Mouse (Mus musculus) kidney, adult 2 months (tissue): ENCODE results near the gene Hkdc1. TPM values are rescaled to one million over a fixed set of nuclear protein-coding genes. Genes with fewer than 3 reads are reported as not detected.

Experiments
- DNase-seq: peaks from one replicate; pipeline ENCODE4 v3.0.0; 2021
- H3K27ac ChIP-seq: fragments of 200-500 bp; 2 replicates; pipeline ENCODE4 v1.5.1; 2012; ENCODE audit warnings: low read depth, low read length, control low read depth, inconsistent platforms; ENCODE audit not compliant: insufficient read depth
- H3K27me3 ChIP-seq: fragments of 200-500 bp; replicated peaks from 2 replicates; pipeline ENCODE4 v1.6.1; 2012; ENCODE audit warnings: mild to moderate bottlenecking, moderate library complexity, low read length, inconsistent platforms; ENCODE audit not compliant: control insufficient read depth, insufficient read depth
- H3K36me3 ChIP-seq: fragments of 200-500 bp; 2 replicates; pipeline ENCODE4 v1.6.1; 2012; ENCODE audit warnings: mild to moderate bottlenecking, moderate library complexity, low read length, inconsistent platforms; ENCODE audit not compliant: control insufficient read depth, insufficient read depth
- H3K4me1 ChIP-seq: fragments of 200-500 bp; 2 replicates; pipeline ENCODE4 v1.6.1; 2011; ENCODE audit warnings: low read length; ENCODE audit not compliant: control insufficient read depth, insufficient read depth
- H3K4me3 ChIP-seq: fragments of 200-500 bp; 2 replicates; pipeline ENCODE4 v1.5.1; 2011; ENCODE audit warnings: mild to moderate bottlenecking, low read depth, low read length, control low read depth; ENCODE audit not compliant: insufficient read depth
- CTCF ChIP-seq: fragments of 200-500 bp; conservative IDR thresholded peaks from 2 replicates; pipeline ENCODE4 v1.5.1; 2011; ENCODE audit warnings: low read depth, mild to moderate bottlenecking, control low read depth, low read length, moderate library complexity, mixed read lengths; ENCODE audit not compliant: insufficient read depth, insufficient read length
- POLR2A ChIP-seq: fragments of 200-500 bp; IDR thresholded peaks from one replicate; pipeline ENCODE4 v1.6.1; 2011; ENCODE audit warnings: low read depth, low read length, control low read depth
- WGBS: fragments of 180-500 bp; shearing (Covaris S2); methylation state at CpG from one replicate; pipeline ENCODE4 v1.1.7; 2018; 5-methylcytosine and 5-hydroxymethylcytosine counted together
- polyA plus RNA-seq: library from polyadenylated mRNA; depleted of rRNA; stranded (reverse); fragments of >200 nt; gene quantifications from 2 replicates; pipeline ENCODE4 v1.2.3, GENCODE M21; 2012

Hkdc1 gene
- polyA plus RNA-seq, 1 experiment: 1.1 TPM

GRCm38 (mm10) chr10:62379808-62380207, 42.5 kb downstream of the Hkdc1 start, which contains the start of gene Hk1:
TSS of gene Hk1 (minus strand) at chr10:62379908.
- Histone ChIP-seq H3K27me3 (no peaks in the 10 kb centered on the region), H3K36me3 (no peaks in the 10 kb centered on the region), H3K4me1 (no peaks in the 10 kb centered on the region), H3K4me3 (no peak within 1 kb of the TSS), H3K27ac (no peak within 1 kb of the TSS)
- no peak for DNase-seq
- 88% methylated on average over 1 of the region's 1 CpGs for WGBS
- TF ChIP-seq POLR2A (no peak), CTCF (no peak)

GRCm38 (mm10) chr10:62358827-62359226, 63.5 kb downstream of the Hkdc1 start:
- no peak for TF ChIP-seq POLR2A
- peak; percentile 20; the same call in 1 of the 2 replicates for TF ChIP-seq CTCF
- no peaks in the 10 kb centered on the region for H3K4me1 ChIP-seq
- H3K27me3 ChIP-seq: no peaks in the 10 kb centered on the region
- H3K27ac ChIP-seq: no peak overlapping the region
- no peaks in the 10 kb centered on the region for H3K36me3 ChIP-seq
- H3K4me3 ChIP-seq: no peak overlapping the region
- WGBS: 91% methylated on average over 7 of the region's 7 CpGs
- no peak for DNase-seq

- Histone ChIP-seq H3K36me3 (no peaks in the 10 kb centered on the region), H3K4me1 (no peaks in the 10 kb centered on the region), H3K4me3 (no peak overlapping the region), H3K27ac (no peak overlapping the region), H3K27me3 (no peaks in the 10 kb centered on the region; the same call in 1 of the 2 replicates)
- WGBS: 76% methylated on average over 17 of the region's 17 CpGs
- no peak for DNase-seq
- TF ChIP-seq CTCF: no peak
- TF ChIP-seq POLR2A: no peak
Observed at GRCm38 (mm10) chr10:62356105-62356730, 66.1 kb downstream of the Hkdc1 start.

GRCm38 (mm10) chr10:62345147-62345546, 77.1 kb downstream of the Hkdc1 start:
- 73% methylated on average over 5 of the region's 5 CpGs for WGBS

GRCm38 (mm10) chr10:62344004-62344752, 78.1 kb downstream of the Hkdc1 start:
- TF ChIP-seq CTCF: no peak
- no peak for TF ChIP-seq POLR2A
- Histone ChIP-seq H3K27ac (no peak overlapping the region), H3K27me3 (no peaks in the 10 kb centered on the region), H3K36me3 (no peaks in the 10 kb centered on the region), H3K4me3 (no peak overlapping the region), H3K4me1 (no peaks in the 10 kb centered on the region; the same call in 1 of the 2 replicates)
- DNase-seq: no peak
- 72% methylated on average over 9 of the region's 9 CpGs for WGBS

More at GRCm38 (mm10) chr10:62345147-62345546, 77.1 kb downstream of the Hkdc1 start:
- H3K27me3 ChIP-seq: no peaks in the 10 kb centered on the region
- no peaks in the 10 kb centered on the region for H3K36me3 ChIP-seq
- no peak overlapping the region for H3K27ac ChIP-seq
- DNase-seq: no peak
- no peaks in the 10 kb centered on the region; the same call in 1 of the 2 replicates for H3K4me1 ChIP-seq
- no peak overlapping the region for H3K4me3 ChIP-seq
- TF ChIP-seq POLR2A: no peak
- TF ChIP-seq CTCF: no peak

- 92% methylated on average over 6 of the region's 6 CpGs for WGBS
- TF ChIP-seq POLR2A: no peak
- no peak for TF ChIP-seq CTCF
- H3K27me3 ChIP-seq: no peaks in the 10 kb centered on the region
- H3K27ac ChIP-seq: no peak overlapping the region
- no peaks in the 10 kb centered on the region for H3K36me3 ChIP-seq
- DNase-seq: no peak
- H3K4me3 ChIP-seq: no peak overlapping the region
- H3K4me1 ChIP-seq: no peaks in the 10 kb centered on the region; the same call in 1 of the 2 replicates
Observed at GRCm38 (mm10) chr10:62342512-62342911, 79.8 kb downstream of the Hkdc1 start.

- WGBS: 73% methylated on average over 4 of the region's 4 CpGs
- Histone ChIP-seq H3K36me3 (no peaks in the 10 kb centered on the region), H3K4me3 (no peak overlapping the region), H3K4me1 (no peaks in the 10 kb centered on the region; the same call in 1 of the 2 replicates), H3K27me3 (no peaks in the 10 kb centered on the region), H3K27ac (no peak overlapping the region)
- TF ChIP-seq CTCF (no peak), POLR2A (no peak)
- DNase-seq: no peak
Observed at GRCm38 (mm10) chr10:62341956-62342355, 80.3 kb downstream of the Hkdc1 start.
